Mouse (Mus musculus): ENCODE results near the gene Arid3b. TPM values are rescaled to one million over a fixed set of nuclear protein-coding genes. Genes with fewer than 3 reads are reported as not detected.

Gene Arid3b
- polyA plus RNA-seq, 1 experiment: 52.9 TPM

- TF ChIP-seq CTCF (IDR thresholded peaks at IDR 0.05; ENCODE audit: control insufficient read depth, insufficient read depth, low read length) (no peak), POLR2A (IDR thresholded peaks at IDR 0.05; ENCODE audit: borderline replicate concordance, control insufficient read depth, low read depth, low read length) (no peak)
- Histone ChIP-seq H3K4me1 (ENCODE audit: control insufficient read depth, insufficient read depth, low read length) (peaks cover 2% of the 10 kb centered on the region), H3K4me3 (replicated peaks; ENCODE audit: control insufficient read depth, low read depth, low read length) (peak overlapping the region; percentile 47), H3K27ac (ENCODE audit: control insufficient read depth, insufficient read depth, low read depth, low read length, poor library complexity) (no peak overlapping the region)
- WGBS: 13% methylated on average over 16 of the region's 16 CpGs
Measured at GRCm38 (mm10) chr9:57820186-57821080, 16.2 kb downstream of the Arid3b start.

GRCm38 (mm10) chr9:57817220-57817667 lies 19.3 kb downstream of the Arid3b start:
- TF ChIP-seq POLR2A (IDR thresholded peaks at IDR 0.05; ENCODE audit: borderline replicate concordance, control insufficient read depth, low read depth, low read length) (no peak), CTCF (IDR thresholded peaks at IDR 0.05; ENCODE audit: control insufficient read depth, insufficient read depth, low read length) (no peak)
- H3K4me1 ChIP-seq (ENCODE audit: control insufficient read depth, insufficient read depth, low read length): peaks cover 5% of the 10 kb centered on the region
- H3K4me3 ChIP-seq (replicated peaks; ENCODE audit: control insufficient read depth, low read depth, low read length): no peak overlapping the region
- WGBS: 53% methylated on average over 6 of the region's 6 CpGs
- H3K27ac ChIP-seq (ENCODE audit: control insufficient read depth, insufficient read depth, low read depth, low read length, poor library complexity): no peak overlapping the region

GRCm38 (mm10) chr9:57814866-57815265 lies 21.7 kb downstream of the Arid3b start:
- H3K4me1 ChIP-seq (ENCODE audit: control insufficient read depth, insufficient read depth, low read length): peaks cover 3% of the 10 kb centered on the region
- no peak overlapping the region for H3K4me3 ChIP-seq (replicated peaks; ENCODE audit: control insufficient read depth, low read depth, low read length)
- no peak for TF ChIP-seq POLR2A (IDR thresholded peaks at IDR 0.05; ENCODE audit: borderline replicate concordance, control insufficient read depth, low read depth, low read length)
- no peak for TF ChIP-seq CTCF (IDR thresholded peaks at IDR 0.05; ENCODE audit: control insufficient read depth, insufficient read depth, low read length)
- WGBS: 73% methylated on average over 3 of the region's 3 CpGs
- no peak overlapping the region for H3K27ac ChIP-seq (ENCODE audit: control insufficient read depth, insufficient read depth, low read depth, low read length, poor library complexity)

- 49% methylated on average over 1 of the region's 1 CpGs for WGBS
Measured at GRCm38 (mm10) chr9:57814014-57814413, 22.6 kb downstream of the Arid3b start.

GRCm38 (mm10) chr9:57811793-57812733 lies 24.5 kb downstream of the Arid3b start:
- TF ChIP-seq POLR2A (IDR thresholded peaks at IDR 0.05; ENCODE audit: borderline replicate concordance, control insufficient read depth, low read depth, low read length) (no peak), CTCF (IDR thresholded peaks at IDR 0.05; ENCODE audit: control insufficient read depth, insufficient read depth, low read length) (no peak)
- WGBS: 81% methylated on average over 8 of the region's 8 CpGs
- Histone ChIP-seq H3K4me1 (ENCODE audit: control insufficient read depth, insufficient read depth, low read length) (peaks cover 3% of the 10 kb centered on the region), H3K27ac (ENCODE audit: control insufficient read depth, insufficient read depth, low read depth, low read length, poor library complexity) (no peak overlapping the region), H3K4me3 (replicated peaks; ENCODE audit: control insufficient read depth, low read depth, low read length) (no peak overlapping the region)

More at GRCm38 (mm10) chr9:57814014-57814413, 22.6 kb downstream of the Arid3b start:
- no peak overlapping the region for H3K27ac ChIP-seq (ENCODE audit: control insufficient read depth, insufficient read depth, low read depth, low read length, poor library complexity)
- no peak overlapping the region for H3K4me3 ChIP-seq (replicated peaks; ENCODE audit: control insufficient read depth, low read depth, low read length)
- TF ChIP-seq CTCF (IDR thresholded peaks at IDR 0.05; ENCODE audit: control insufficient read depth, insufficient read depth, low read length): no peak
- no peak for TF ChIP-seq POLR2A (IDR thresholded peaks at IDR 0.05; ENCODE audit: borderline replicate concordance, control insufficient read depth, low read depth, low read length)
- peaks cover 3% of the 10 kb centered on the region for H3K4me1 ChIP-seq (ENCODE audit: control insufficient read depth, insufficient read depth, low read length)

- Histone ChIP-seq H3K4me1 (ENCODE audit: control insufficient read depth, insufficient read depth, low read length) (peaks cover 6% of the 10 kb centered on the region), H3K4me3 (replicated peaks; ENCODE audit: control insufficient read depth, low read depth, low read length) (no peak overlapping the region), H3K27ac (ENCODE audit: control insufficient read depth, insufficient read depth, low read depth, low read length, poor library complexity) (no peak overlapping the region)
- TF ChIP-seq POLR2A (IDR thresholded peaks at IDR 0.05; ENCODE audit: borderline replicate concordance, control insufficient read depth, low read depth, low read length) (no peak), CTCF (IDR thresholded peaks at IDR 0.05; ENCODE audit: control insufficient read depth, insufficient read depth, low read length) (no peak)
- WGBS: 82% methylated on average over 3 of the region's 3 CpGs
Measured at GRCm38 (mm10) chr9:57810691-57811090, 25.9 kb downstream of the Arid3b start.

- Histone ChIP-seq H3K27ac (ENCODE audit: control insufficient read depth, insufficient read depth, low read depth, low read length, poor library complexity) (no peak overlapping the region), H3K4me3 (replicated peaks; ENCODE audit: control insufficient read depth, low read depth, low read length) (no peak overlapping the region), H3K4me1 (ENCODE audit: control insufficient read depth, insufficient read depth, low read length) (peaks cover 3% of the 10 kb centered on the region)
- no peak for TF ChIP-seq POLR2A (IDR thresholded peaks at IDR 0.05; ENCODE audit: borderline replicate concordance, control insufficient read depth, low read depth, low read length)
- no peak for TF ChIP-seq CTCF (IDR thresholded peaks at IDR 0.05; ENCODE audit: control insufficient read depth, insufficient read depth, low read length)
- 85% methylated on average over 5 of the region's 5 CpGs for WGBS
Measured at GRCm38 (mm10) chr9:57808771-57809310, 27.8 kb downstream of the Arid3b start.
